Mouse (Mus musculus) cerebellum, adult 2 months (tissue): ENCODE data around the gene G430095P16Rik.

Experiments used
- CTCF ChIP-seq: fragments of 200-500 bp; IDR thresholded peaks from 2 replicates; pipeline ENCODE4 v1.5.1; 2011; ENCODE audit warnings: low read depth, mild to moderate bottlenecking, control low read depth, low read length, moderate library complexity, borderline replicate concordance; ENCODE audit not compliant: insufficient read depth
- POLR2A ChIP-seq: fragments of 200-500 bp; IDR thresholded peaks from 2 replicates; pipeline ENCODE4 v1.6.1; 2011; ENCODE audit warnings: low read length, control low read depth, borderline replicate concordance; ENCODE audit not compliant: insufficient read depth

DNA sequence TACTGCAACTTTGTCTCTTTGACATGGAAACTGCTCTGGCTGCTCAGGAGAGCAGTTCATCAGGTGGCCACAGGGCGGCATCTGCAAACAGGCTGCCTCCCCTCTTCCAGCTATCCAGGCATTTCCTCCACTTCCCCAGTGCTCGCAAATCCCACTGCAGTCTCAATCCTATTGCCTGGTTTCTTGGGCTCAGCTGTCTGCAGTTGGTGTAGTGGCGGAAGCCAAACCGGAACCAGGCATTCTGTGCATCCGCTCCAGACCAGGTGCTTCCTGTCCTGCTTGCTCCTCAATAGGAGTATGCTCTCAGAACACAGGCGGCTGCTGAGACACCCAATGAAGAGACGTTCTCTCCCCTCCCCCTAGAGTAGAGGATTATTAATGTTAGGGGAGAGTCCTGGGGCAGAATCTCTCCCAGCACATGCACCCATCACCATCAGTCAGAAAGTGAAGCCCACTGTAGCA is 22.9 kb upstream of the G430095P16Rik start:
- TF ChIP-seq CTCF (peak; percentile 85), POLR2A (no peak)
